Mouse (Mus musculus): Measurements from ENCODE around the gene Yod1.

The Yod1 gene

GRCm38 (mm10) chr1:130770487-130770886, 53.4 kb downstream of the Yod1 start:
- peak; percentile 90 to 93 for DNase-seq

- peak in 1 of 2 experiments; percentile 11 for DNase-seq
Observed at GRCm38 (mm10) chr1:130770981-130771494, 53.9 kb downstream of the Yod1 start.
